Mouse (Mus musculus): ENCODE results near the gene Angel1. TPM values are rescaled to one million over a fixed set of nuclear protein-coding genes. Genes with fewer than 3 reads are reported as not detected.

Angel1 gene
- polyA plus RNA-seq (2012; rRNA removed), result 23.6 and 23.9 TPM in 2 replicates

GRCm38 (mm10) chr12:86726120-86726640 lies at the start of gene Angel1:
Angel1 (minus strand) TSS chr12:86726460.
- no peaks in the 10 kb centered on the region for H3K27me3 ChIP-seq (ENCODE audit: control insufficient read depth, insufficient read depth, low read length)
- H3K27ac ChIP-seq (ENCODE audit: insufficient read depth, low read length), result peak within 1 kb of the TSS; percentile 42
- H3K4me1 ChIP-seq (ENCODE audit: control insufficient read depth, insufficient read depth, low read length), result peaks cover 7% of the 10 kb centered on the region
- DNase-seq, result peak; percentile 97
- under 1% methylated on average over 44 of the region's 44 CpGs for WGBS
- TF ChIP-seq CTCF (IDR thresholded peaks at IDR 0.05; ENCODE audit: borderline replicate concordance, insufficient read depth, low read depth, low read length), result no peak
- peak; percentile 83 for TF ChIP-seq POLR2A (IDR thresholded peaks at IDR 0.05; ENCODE audit: borderline replicate concordance, insufficient read depth, low read length)
- peak within 1 kb of the TSS; percentile 77 for H3K4me3 ChIP-seq (replicated peaks; ENCODE audit: insufficient read depth, low read depth, low read length)

- Histone ChIP-seq H3K27ac (ENCODE audit: insufficient read depth, low read length) (no peak overlapping the region), H3K4me1 (ENCODE audit: control insufficient read depth, insufficient read depth, low read length) (peaks cover 10% of the 10 kb centered on the region), H3K4me3 (replicated peaks; ENCODE audit: insufficient read depth, low read depth, low read length) (no peak overlapping the region), H3K27me3 (ENCODE audit: control insufficient read depth, insufficient read depth, low read length) (no peaks in the 10 kb centered on the region)
- TF ChIP-seq POLR2A (IDR thresholded peaks at IDR 0.05; ENCODE audit: borderline replicate concordance, insufficient read depth, low read length) (no peak), CTCF (IDR thresholded peaks at IDR 0.05; ENCODE audit: borderline replicate concordance, insufficient read depth, low read depth, low read length) (no peak)
- peak; percentile 25 to 40 for DNase-seq
- 37% methylated on average over 7 of the region's 7 CpGs for WGBS
Observed at GRCm38 (mm10) chr12:86775561-86776280, 49.5 kb upstream of the Angel1 start.

DNA sequence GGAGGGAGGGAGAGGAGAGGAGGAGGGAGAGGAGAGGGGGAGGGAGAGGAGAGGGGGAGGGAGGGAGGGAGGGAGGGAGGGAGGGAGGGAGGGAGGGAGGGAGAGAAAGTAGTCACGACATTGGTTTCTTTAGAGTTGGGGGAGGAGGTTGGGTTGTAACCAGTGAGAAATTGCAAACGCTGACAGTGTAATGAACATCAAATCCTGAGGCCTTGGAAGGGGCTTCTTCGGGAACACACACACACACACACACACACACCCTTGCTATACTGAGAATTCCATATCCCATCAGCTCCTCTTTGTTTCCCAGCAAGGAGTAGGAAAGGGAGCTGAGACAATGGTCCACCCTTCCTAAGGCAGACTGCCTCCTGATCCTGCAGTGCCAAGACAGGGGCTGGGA lies 46.3 kb upstream of the Angel1 start:
- WGBS, result 36% methylated on average over 3 of the region's 3 CpGs
- Histone ChIP-seq H3K4me1 (ENCODE audit: control insufficient read depth, insufficient read depth, low read length) (peaks cover 17% of the 10 kb centered on the region), H3K27ac (ENCODE audit: insufficient read depth, low read length) (no peak overlapping the region), H3K4me3 (replicated peaks; ENCODE audit: insufficient read depth, low read depth, low read length) (no peak overlapping the region), H3K27me3 (ENCODE audit: control insufficient read depth, insufficient read depth, low read length) (no peaks in the 10 kb centered on the region)
- DNase-seq, result no peak
- TF ChIP-seq CTCF (IDR thresholded peaks at IDR 0.05; ENCODE audit: borderline replicate concordance, insufficient read depth, low read depth, low read length) (no peak), POLR2A (IDR thresholded peaks at IDR 0.05; ENCODE audit: borderline replicate concordance, insufficient read depth, low read length) (no peak)

GRCm38 (mm10) chr12:86771823-86772427 lies 45.7 kb upstream of the Angel1 start:
- WGBS, result 21% methylated on average over 12 of the region's 12 CpGs
- DNase-seq, result peak; percentile 85 to 90
- no peak overlapping the region for H3K27ac ChIP-seq (ENCODE audit: insufficient read depth, low read length)

GRCm38 (mm10) chr12:86770927-86771326 lies 44.7 kb upstream of the Angel1 start:
- H3K27ac ChIP-seq (ENCODE audit: insufficient read depth, low read length), result no peak overlapping the region
- DNase-seq, result no peak
- WGBS, result 58% methylated on average over 3 of the region's 3 CpGs
- no peak overlapping the region for H3K4me3 ChIP-seq (replicated peaks; ENCODE audit: insufficient read depth, low read depth, low read length)
- no peak for TF ChIP-seq POLR2A (IDR thresholded peaks at IDR 0.05; ENCODE audit: borderline replicate concordance, insufficient read depth, low read length)
- TF ChIP-seq CTCF (IDR thresholded peaks at IDR 0.05; ENCODE audit: borderline replicate concordance, insufficient read depth, low read depth, low read length), result no peak
- no peaks in the 10 kb centered on the region for H3K27me3 ChIP-seq (ENCODE audit: control insufficient read depth, insufficient read depth, low read length)
- peaks cover 15% of the 10 kb centered on the region for H3K4me1 ChIP-seq (ENCODE audit: control insufficient read depth, insufficient read depth, low read length)

More at GRCm38 (mm10) chr12:86771823-86772427, 45.7 kb upstream of the Angel1 start:
- TF ChIP-seq POLR2A (IDR thresholded peaks at IDR 0.05; ENCODE audit: borderline replicate concordance, insufficient read depth, low read length) (no peak), CTCF (IDR thresholded peaks at IDR 0.05; ENCODE audit: borderline replicate concordance, insufficient read depth, low read depth, low read length) (peak; percentile 89)
- Histone ChIP-seq H3K4me1 (ENCODE audit: control insufficient read depth, insufficient read depth, low read length) (peaks cover 17% of the 10 kb centered on the region), H3K4me3 (replicated peaks; ENCODE audit: insufficient read depth, low read depth, low read length) (no peak overlapping the region), H3K27me3 (ENCODE audit: control insufficient read depth, insufficient read depth, low read length) (no peaks in the 10 kb centered on the region)

DNA sequence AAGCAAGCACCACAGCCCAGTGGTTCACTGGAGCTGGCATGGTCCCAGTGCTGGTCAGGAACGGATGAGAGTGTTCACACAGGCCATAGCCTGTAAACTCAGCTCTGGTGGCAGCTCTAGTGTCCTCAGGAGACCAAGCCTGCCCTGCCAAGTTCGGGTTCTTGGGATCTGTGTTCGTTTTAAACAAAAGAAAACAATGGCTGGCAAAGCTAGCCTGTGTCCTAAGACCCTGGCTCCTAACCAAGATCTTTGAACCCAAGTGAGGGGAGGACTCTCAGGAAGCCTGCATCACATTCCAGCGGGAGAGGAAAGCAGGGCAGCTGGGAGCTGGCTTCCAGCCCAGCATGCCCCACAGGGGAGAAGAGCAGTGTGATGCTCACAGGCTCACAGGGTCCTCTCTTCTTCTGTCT lies 44.0 kb upstream of the Angel1 start:
- Histone ChIP-seq H3K4me1 (ENCODE audit: control insufficient read depth, insufficient read depth, low read length) (peaks cover 9% of the 10 kb centered on the region), H3K27ac (ENCODE audit: insufficient read depth, low read length) (no peak overlapping the region), H3K27me3 (ENCODE audit: control insufficient read depth, insufficient read depth, low read length) (no peaks in the 10 kb centered on the region), H3K4me3 (replicated peaks; ENCODE audit: insufficient read depth, low read depth, low read length) (no peak overlapping the region)
- TF ChIP-seq POLR2A (IDR thresholded peaks at IDR 0.05; ENCODE audit: borderline replicate concordance, insufficient read depth, low read length) (no peak), CTCF (IDR thresholded peaks at IDR 0.05; ENCODE audit: borderline replicate concordance, insufficient read depth, low read depth, low read length) (no peak)
- DNase-seq, result peak; percentile 52 to 62
- WGBS, result 8% methylated on average over 4 of the region's 4 CpGs

- H3K4me3 ChIP-seq (replicated peaks; ENCODE audit: insufficient read depth, low read depth, low read length), result no peak overlapping the region
- no peak overlapping the region for H3K27ac ChIP-seq (ENCODE audit: insufficient read depth, low read length)
- no peak for TF ChIP-seq CTCF (IDR thresholded peaks at IDR 0.05; ENCODE audit: borderline replicate concordance, insufficient read depth, low read depth, low read length)
- TF ChIP-seq POLR2A (IDR thresholded peaks at IDR 0.05; ENCODE audit: borderline replicate concordance, insufficient read depth, low read length), result no peak
- peaks cover 8% of the 10 kb centered on the region for H3K4me1 ChIP-seq (ENCODE audit: control insufficient read depth, insufficient read depth, low read length)
- no peak for DNase-seq
- H3K27me3 ChIP-seq (ENCODE audit: control insufficient read depth, insufficient read depth, low read length), result no peaks in the 10 kb centered on the region
Observed at GRCm38 (mm10) chr12:86769819-86770218, 43.6 kb upstream of the Angel1 start.
